Mouse (Mus musculus) embryonic facial prominence, embryonic 10.5 days (tissue): ENCODE data around the gene Anxa2. TPM values are rescaled to one million over a fixed set of nuclear protein-coding genes. Genes with fewer than 3 reads are reported as not detected.

Experiments used
- microRNA-seq: library from miRNA; unstranded; fragments of <30 nt; microRNA quantifications from one replicate; pipeline ENCODE4, GENCODE M21; 2017
- polyA plus RNA-seq: library from polyadenylated mRNA; unstranded; fragments of >200 nt; fragmentation: Nextera tagmentation; extraction: Ambion mirVana; gene quantifications from 2 replicates; pipeline ENCODE4 v1.2.1, GENCODE M21; 2016

Anxa2 gene
- polyA plus RNA-seq, 1 experiment from 2014 or later: 145 TPM

Small RNA genes within 50 kb of the gene (microRNA-seq; reads per million reads assigned to microRNA genes)
- not detected for gene Mir3109

Other genes starting within 250 kb of the Anxa2 start
- gene Ice2, start 55.7 kb upstream of the Anxa2 start, polyA plus RNA-seq: 22.5 and 23.0 TPM in 2 replicates